In genomic region chr10:97158561-97159395, GRCm38 (mm10) we compare ENCODE assay signal across 10 mouse cellular contexts.
DNase-seq lines count a peak whose midpoint lies in the region; ATAC-seq lines count a peak whose summit lies in the region.
"Had no signal": no experiment of that assay in that cellular context is flagged by ENCODE, and none has a peak within 500 bp of the region (broad histone marks: within the 10 kb centered on the region; RNA-seq: fewer than 3 reads in every experiment).

No protein-coding gene starts in this region.

- no peaks in the 10 kb centered on the region for H3K9me3 ChIP-seq in intestine, embryonic 16.5 days (ENCODE audit: control insufficient read depth, low read length)

- no peak overlapping the region for H3K4me3 ChIP-seq in intestine, embryonic 16.5 days (ENCODE audit: low read length)

- no peak overlapping the region for H3K4me2 ChIP-seq in intestine, embryonic 16.5 days (ENCODE audit: low read depth, low read length)

- H3K4me1 ChIP-seq in intestine, embryonic 16.5 days (ENCODE audit: control insufficient read depth, insufficient read depth, low read length) = peaks cover 3% of the 10 kb centered on the region; the same call in 1 of the 2 replicates

- H3K27me3 ChIP-seq in intestine, embryonic 16.5 days (replicated peaks; ENCODE audit: control insufficient read depth, insufficient read depth, low read length) = no peaks in the 10 kb centered on the region

- ATAC-seq in intestine, embryonic 16.5 days = peak; percentile 91
- ATAC-seq: inflammation-experienced regulatory T-cells, adult 6 months had no signal

- no peak overlapping the region for H3K9ac ChIP-seq in intestine, embryonic 16.5 days (ENCODE audit: low read depth, low read length)
- H3K9ac ChIP-seq: liver, embryonic 14.5 days had no signal

- peak overlapping the region; percentile 59 for H3K27ac ChIP-seq in intestine, embryonic 16.5 days (ENCODE audit: low read length)
- H3K27ac ChIP-seq: liver, embryonic 14.5 days had no signal

- no peaks in the 10 kb centered on the region for H3K36me3 ChIP-seq in intestine, embryonic 16.5 days (ENCODE audit: control insufficient read depth, insufficient read depth, low read length)

- 37% methylated on average over 10 of the region's 11 CpGs for WGBS in intestine, embryonic 16.5 days

- peak; percentile 27 for DNase-seq in adrenal gland, postnatal 10 days
- DNase-seq in adrenal gland, adult 8-10 months = no peak
- DNase-seq in retina, embryonic 14.5 days (ENCODE audit: low spot score) = peak; percentile 60
- no peak for DNase-seq in retina, postnatal 1 day
- peak; percentile 23 for DNase-seq in retina, postnatal 7 days (ENCODE audit: low read depth, low spot score)
- no peak for DNase-seq in urinary bladder, postnatal 4 days (ENCODE audit: low spot score in 2 of 2)
- DNase-seq in frontal cortex, postnatal 36 days (ENCODE audit: low spot score in 2 of 2) = no peak

Comparison
In these comparisons a context has a peak if more than half of its experiments do, and no peak if none do; other contexts are left out.
1. DNase-seq: peak in adrenal gland, postnatal 10 days (single experiment), retina, embryonic 14.5 days (single experiment) and retina, postnatal 7 days (single experiment); none in adrenal gland, adult 8-10 months (single experiment), retina, postnatal 1 day (single experiment), urinary bladder, postnatal 4 days (0 of 2) and frontal cortex, postnatal 36 days (0 of 2).